Mouse (Mus musculus): ENCODE data around the gene Fam118b.

Gene Fam118b

GRCm38 (mm10) chr9:35267146-35267975 lies at the start of gene Fam118b, which contains the start of gene Rpusd4:
TSS of gene Fam118b (minus strand) at chr9:35267805.
TSS of gene Rpusd4 (plus strand) at chr9:35267865.
- TF ChIP-seq GATA4 (IDR thresholded peaks at IDR 0.05; ENCODE audit: insufficient replicate concordance, low read length), result no peak

GRCm38 (mm10) chr9:35316771-35317211 lies 49.2 kb upstream of the Fam118b start:
- no peak for TF ChIP-seq GATA4 (IDR thresholded peaks at IDR 0.05; ENCODE audit: insufficient replicate concordance, low read length)

GRCm38 (mm10) chr9:35314254-35314653 lies 46.6 kb upstream of the Fam118b start:
- no peak for TF ChIP-seq GATA4 (IDR thresholded peaks at IDR 0.05; ENCODE audit: insufficient replicate concordance, low read length)

GRCm38 (mm10) chr9:35313601-35314000 lies 46.0 kb upstream of the Fam118b start:
- TF ChIP-seq GATA4 (IDR thresholded peaks at IDR 0.05; ENCODE audit: insufficient replicate concordance, low read length), result no peak

- TF ChIP-seq GATA4 (IDR thresholded peaks at IDR 0.05; ENCODE audit: insufficient replicate concordance, low read length), result no peak
Measured at GRCm38 (mm10) chr9:35312516-35312915, 44.9 kb upstream of the Fam118b start.

- no peak for TF ChIP-seq GATA4 (IDR thresholded peaks at IDR 0.05; ENCODE audit: insufficient replicate concordance, low read length)
Measured at GRCm38 (mm10) chr9:35310377-35310776, 42.8 kb upstream of the Fam118b start.

- TF ChIP-seq GATA4 (IDR thresholded peaks at IDR 0.05; ENCODE audit: insufficient replicate concordance, low read length), result no peak
Measured at GRCm38 (mm10) chr9:35307461-35307860, 39.9 kb upstream of the Fam118b start.

GRCm38 (mm10) chr9:35302172-35302571 lies 34.6 kb upstream of the Fam118b start:
- no peak for TF ChIP-seq GATA4 (IDR thresholded peaks at IDR 0.05; ENCODE audit: insufficient replicate concordance, low read length)

GRCm38 (mm10) chr9:35297791-35298190 lies 30.2 kb upstream of the Fam118b start:
- no peak for TF ChIP-seq GATA4 (IDR thresholded peaks at IDR 0.05; ENCODE audit: insufficient replicate concordance, low read length)

GRCm38 (mm10) chr9:35293465-35293864 lies 25.9 kb upstream of the Fam118b start:
- TF ChIP-seq GATA4 (IDR thresholded peaks at IDR 0.05; ENCODE audit: insufficient replicate concordance, low read length), result no peak

GRCm38 (mm10) chr9:35290916-35291315 lies 23.3 kb upstream of the Fam118b start:
- TF ChIP-seq GATA4 (IDR thresholded peaks at IDR 0.05; ENCODE audit: insufficient replicate concordance, low read length), result no peak

- TF ChIP-seq GATA4 (IDR thresholded peaks at IDR 0.05; ENCODE audit: insufficient replicate concordance, low read length), result no peak
Measured at GRCm38 (mm10) chr9:35290417-35290816, 22.8 kb upstream of the Fam118b start.

- TF ChIP-seq GATA4 (IDR thresholded peaks at IDR 0.05; ENCODE audit: insufficient replicate concordance, low read length), result no peak
Measured at GRCm38 (mm10) chr9:35289992-35290391, 22.4 kb upstream of the Fam118b start.

GRCm38 (mm10) chr9:35286351-35286750 lies 18.7 kb upstream of the Fam118b start:
- TF ChIP-seq GATA4 (IDR thresholded peaks at IDR 0.05; ENCODE audit: insufficient replicate concordance, low read length), result no peak

GRCm38 (mm10) chr9:35284351-35284750 lies 16.7 kb upstream of the Fam118b start:
- no peak for TF ChIP-seq GATA4 (IDR thresholded peaks at IDR 0.05; ENCODE audit: insufficient replicate concordance, low read length)

GRCm38 (mm10) chr9:35283415-35284069 lies 15.9 kb upstream of the Fam118b start:
- no peak for TF ChIP-seq GATA4 (IDR thresholded peaks at IDR 0.05; ENCODE audit: insufficient replicate concordance, low read length)
